Mouse (Mus musculus) brain, adult 10 weeks (tissue): ENCODE measurements around the gene Lats2. TPM values are rescaled to one million over a fixed set of nuclear protein-coding genes. Genes with fewer than 3 reads are reported as not detected.

ENCODE experiments used
- polyA plus RNA-seq: library from polyadenylated mRNA; stranded (reverse); fragments of 350-450 nt; fragmentation: Illumina TruSeq; extraction: RNeasy Lipid Tissue Mini Kit (QIAGEN cat#74804); gene quantifications from one replicate; pipeline ENCODE4 v1.2.3, GENCODE M21; 2015; ENCODE audit warnings: low read depth, low replicate concordance

Gene Lats2
- 13.8 TPM for polyA plus RNA-seq

GRCm38 (mm10) chr14:57758237-57758636, at the start of gene Lats2:
Lats2 (minus strand) TSS chr14:57758388.

GRCm38 (mm10) chr14:57797991-57798931, 40.1 kb upstream of the Lats2 start, which contains the start of gene Sap18:
Sap18 (plus strand) TSS chr14:57798180.

GRCm38 (mm10) chr14:57746001-57746771, 12.0 kb downstream of the Lats2 start, which contains the start of gene Gm49361:
Gm49361 (minus strand) TSS chr14:57746103.

GRCm38 (mm10) chr14:57664822-57665627, 93.2 kb downstream of the Lats2 start, which contains the start of gene Xpo4:
Xpo4 (minus strand) TSS chr14:57665430.

Other genes starting within 250 kb of the Lats2 start
- gene Il17d, start 233.6 kb downstream of the Lats2 start, polyA plus RNA-seq, result 11.8 TPM
- gene Eef1akmt1, start 186.8 kb downstream of the Lats2 start, polyA plus RNA-seq, result 66.6 TPM
- gene Xpo4, start 93.0 kb downstream of the Lats2 start, polyA plus RNA-seq, result 6.1 TPM
- gene Gm49361, start 12.3 kb downstream of the Lats2 start, polyA plus RNA-seq, result not detected
- gene Sap18, start 39.8 kb upstream of the Lats2 start, polyA plus RNA-seq, result 120 TPM
- 0.80 TPM for gene Ska3, start 67.8 kb upstream of the Lats2 start, polyA plus RNA-seq
- 70.0 TPM for gene Mrpl57, start 67.8 kb upstream of the Lats2 start, polyA plus RNA-seq
- gene Zdhhc20, start 131.9 kb upstream of the Lats2 start, polyA plus RNA-seq, result 53.3 TPM
- 23.4 TPM for gene Micu2, start 240.9 kb upstream of the Lats2 start, polyA plus RNA-seq